In genomic region chr6:12005455-12005854, GRCm38 (mm10) we compare ENCODE assay signal across 17 mouse cellular contexts.
"Had no signal": no experiment of that assay in that cellular context is flagged by ENCODE, and none has a peak within 500 bp of the region (broad histone marks: within the 10 kb centered on the region; RNA-seq: fewer than 3 reads in every experiment).

No protein-coding gene starts in this region.

- H3K9me3 ChIP-seq: neural tube, embryonic 12.5 days; neural tube, embryonic 13.5 days; neural tube, embryonic 15.5 days; stomach, embryonic 15.5 days had no signal

- H3K27me3 ChIP-seq: neural tube, embryonic 12.5 days; neural tube, embryonic 13.5 days; neural tube, embryonic 15.5 days; stomach, embryonic 15.5 days had no signal

- H3K4me3 ChIP-seq: neural tube, embryonic 12.5 days; neural tube, embryonic 13.5 days; neural tube, embryonic 15.5 days; stomach, embryonic 15.5 days had no signal

- H3K4me2 ChIP-seq: neural tube, embryonic 12.5 days; neural tube, embryonic 13.5 days; neural tube, embryonic 15.5 days; stomach, embryonic 15.5 days had no signal

- H3K27ac ChIP-seq: neural tube, embryonic 12.5 days; neural tube, embryonic 13.5 days; neural tube, embryonic 15.5 days; stomach, embryonic 15.5 days; stomach, postnatal 0 days had no signal

- DNase-seq: retina, postnatal 1 day; right cerebral cortex, adult 18-20 months; right cerebral cortex, postnatal 14 days; right cerebral cortex, postnatal 25 days; right cerebral cortex, postnatal 4 days; spleen, adult 18-20 months; thymus, adult 18-20 months; thymus, adult 2 months; thymus, postnatal 14 days; thymus, postnatal 25 days; thymus, postnatal 36 days; thymus, postnatal 4 days had no signal

- H3K4me1 ChIP-seq: neural tube, embryonic 12.5 days; neural tube, embryonic 13.5 days; neural tube, embryonic 15.5 days; stomach, embryonic 15.5 days had no signal

- H3K9ac ChIP-seq: neural tube, embryonic 12.5 days; neural tube, embryonic 13.5 days; neural tube, embryonic 15.5 days; stomach, embryonic 15.5 days had no signal

- H3K36me3 ChIP-seq: stomach, embryonic 15.5 days had no signal
